Mouse (Mus musculus): Measurements from ENCODE around the gene Adh6b. TPM values are rescaled to one million over a fixed set of nuclear protein-coding genes. Genes with fewer than 3 reads are reported as not detected.

The Adh6b gene
- polyA plus RNA-seq, 1 experiment from 2014 or later = 0.17 TPM

GRCm38 (mm10) chr3:138325001-138325400, 16.6 kb upstream of the Adh6b start:
- 93% methylated on average over 17 of the region's 17 CpGs for WGBS
- ATAC-seq = no peak
- Histone ChIP-seq H3K27ac (no peak overlapping the region), H3K9ac (replicated peaks) (no peak overlapping the region), H3K27me3 (no peaks in the 10 kb centered on the region), H3K4me2 (replicated peaks) (no peak overlapping the region), H3K9me3 (no peaks in the 10 kb centered on the region; the same call in 1 of the 2 replicates), H3K4me1 (replicated peaks) (no peaks in the 10 kb centered on the region), H3K4me3 (replicated peaks) (no peak overlapping the region), H3K36me3 (no peaks in the 10 kb centered on the region)

- no peaks in the 10 kb centered on the region for H3K27me3 ChIP-seq
- no peak for ATAC-seq
- 92% methylated on average over 6 of the region's 6 CpGs for WGBS
Measured at GRCm38 (mm10) chr3:138325466-138325865, 16.1 kb upstream of the Adh6b start.

DNA sequence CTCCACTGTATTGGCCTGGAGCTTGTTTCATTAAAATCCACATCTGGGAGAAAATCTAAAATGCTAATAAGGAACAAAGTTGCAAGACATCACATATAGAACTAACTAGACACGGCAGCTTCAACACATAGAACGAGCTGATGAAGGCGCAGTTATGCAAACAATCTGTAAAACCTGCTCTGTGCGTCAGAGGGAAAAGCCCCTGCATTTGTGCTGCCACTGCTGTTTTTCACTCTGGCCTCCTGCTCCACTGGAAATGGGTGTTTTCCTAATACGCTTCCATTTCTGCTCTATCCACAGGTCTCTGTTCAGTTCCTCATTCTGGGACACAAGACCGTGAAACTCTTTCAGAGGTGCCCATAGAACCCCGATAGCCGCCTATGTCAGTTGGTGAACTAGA, 7.7 kb upstream of the Adh6b start:
- no peak for ATAC-seq
- no peak overlapping the region for H3K4me2 ChIP-seq (replicated peaks)
- H3K9ac ChIP-seq (replicated peaks) = no peak overlapping the region
- no peaks in the 10 kb centered on the region for H3K9me3 ChIP-seq
- no peaks in the 10 kb centered on the region for H3K27me3 ChIP-seq
- H3K4me1 ChIP-seq (replicated peaks) = no peaks in the 10 kb centered on the region
- 91% methylated on average over 8 of the region's 8 CpGs for WGBS
- no peak overlapping the region for H3K27ac ChIP-seq
- H3K36me3 ChIP-seq = no peaks in the 10 kb centered on the region
- H3K4me3 ChIP-seq (replicated peaks) = no peak overlapping the region

More at GRCm38 (mm10) chr3:138325466-138325865, 16.1 kb upstream of the Adh6b start:
- Histone ChIP-seq H3K4me3 (replicated peaks) (no peak overlapping the region), H3K4me2 (replicated peaks) (no peak overlapping the region), H3K27ac (no peak overlapping the region), H3K36me3 (no peaks in the 10 kb centered on the region), H3K9ac (replicated peaks) (no peak overlapping the region), H3K4me1 (replicated peaks) (no peaks in the 10 kb centered on the region), H3K9me3 (no peaks in the 10 kb centered on the region; the same call in 1 of the 2 replicates)

DNA sequence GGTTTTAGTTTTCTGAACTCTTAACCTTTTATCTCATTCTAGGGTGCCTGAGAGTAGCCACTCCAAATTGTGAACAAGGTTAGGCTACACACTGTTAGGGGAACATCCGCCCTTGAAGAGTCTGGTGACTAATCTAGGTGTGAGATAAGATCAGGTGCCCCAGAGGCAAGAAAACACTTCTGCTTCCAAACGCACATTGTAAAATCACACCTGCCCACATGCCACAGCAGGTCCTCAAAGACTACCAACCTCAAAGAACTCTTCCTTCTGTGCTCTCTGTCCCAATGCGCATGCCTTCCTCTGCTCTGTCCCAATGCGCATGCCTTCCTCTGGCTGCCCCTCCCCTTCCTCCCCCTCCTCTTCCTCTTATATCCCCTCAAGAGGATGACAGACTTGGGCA, 7.3 kb upstream of the Adh6b start:
- no peak overlapping the region for H3K4me2 ChIP-seq (replicated peaks)
- H3K9ac ChIP-seq (replicated peaks) = no peak overlapping the region
- H3K27me3 ChIP-seq = no peaks in the 10 kb centered on the region
- no peaks in the 10 kb centered on the region for H3K4me1 ChIP-seq (replicated peaks)
- no peak overlapping the region for H3K4me3 ChIP-seq (replicated peaks)
- whole genome bisulfite sequencing = 86% methylated on average over 4 of the region's 4 CpGs
- no peak for ATAC-seq
- no peak overlapping the region for H3K27ac ChIP-seq
- H3K36me3 ChIP-seq = no peaks in the 10 kb centered on the region
- H3K9me3 ChIP-seq = no peaks in the 10 kb centered on the region

GRCm38 (mm10) chr3:138335566-138335965, 6.0 kb upstream of the Adh6b start:
- no peak for ATAC-seq
- Histone ChIP-seq H3K36me3 (no peaks in the 10 kb centered on the region), H3K9me3 (no peaks in the 10 kb centered on the region), H3K27ac (no peak overlapping the region), H3K4me2 (replicated peaks) (no peak overlapping the region), H3K27me3 (no peaks in the 10 kb centered on the region), H3K4me1 (replicated peaks) (no peaks in the 10 kb centered on the region), H3K9ac (replicated peaks) (no peak overlapping the region), H3K4me3 (replicated peaks) (no peak overlapping the region)
- WGBS = 92% methylated on average over 1 of the region's 1 CpGs

DNA sequence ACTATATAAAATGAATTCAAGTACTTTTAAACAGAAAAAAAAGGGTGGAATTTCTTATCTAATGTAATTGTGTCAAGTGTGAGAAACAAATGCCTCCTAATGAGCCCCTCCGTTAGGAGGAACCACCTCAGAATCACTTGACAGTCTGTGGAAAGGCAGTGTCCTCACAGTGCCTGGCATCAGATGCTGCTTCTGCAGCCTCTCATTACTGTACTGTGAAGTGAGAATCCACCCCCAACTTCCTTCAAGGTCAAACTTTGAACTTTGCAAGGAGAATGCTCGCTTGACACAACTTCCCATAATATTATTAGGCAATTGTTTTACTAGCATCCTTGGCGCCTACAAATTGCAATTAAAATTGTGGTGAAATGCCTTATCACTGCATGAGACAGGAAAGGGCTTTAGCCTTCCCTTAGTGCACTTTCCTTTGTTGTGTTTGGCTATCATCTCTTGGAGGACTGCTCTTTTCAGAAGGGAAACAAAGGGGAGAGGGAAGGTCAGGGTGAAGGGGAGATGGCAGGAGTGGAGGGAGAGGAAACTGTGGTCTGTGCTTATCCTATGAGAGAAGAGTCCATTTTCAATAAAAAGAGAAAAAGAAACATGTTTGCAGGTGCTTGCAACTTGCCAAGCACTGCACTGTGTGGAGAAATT, 5.3 kb upstream of the Adh6b start:
- ATAC-seq = no peak
- no peaks in the 10 kb centered on the region for H3K27me3 ChIP-seq
- H3K9ac ChIP-seq (replicated peaks) = no peak overlapping the region
- no peak overlapping the region for H3K27ac ChIP-seq
- no peaks in the 10 kb centered on the region for H3K36me3 ChIP-seq
- no peak overlapping the region for H3K4me2 ChIP-seq (replicated peaks)
- WGBS = 79% methylated on average over 3 of the region's 3 CpGs
- no peaks in the 10 kb centered on the region for H3K4me1 ChIP-seq (replicated peaks)
- no peaks in the 10 kb centered on the region for H3K9me3 ChIP-seq
- no peak overlapping the region for H3K4me3 ChIP-seq (replicated peaks)

GRCm38 (mm10) chr3:138347041-138347440, 5.5 kb downstream of the Adh6b start:
- Histone ChIP-seq H3K9ac (replicated peaks) (no peak overlapping the region), H3K9me3 (no peaks in the 10 kb centered on the region), H3K36me3 (no peaks in the 10 kb centered on the region), H3K27me3 (no peaks in the 10 kb centered on the region), H3K4me2 (replicated peaks) (no peak overlapping the region), H3K4me1 (replicated peaks) (no peaks in the 10 kb centered on the region), H3K27ac (no peak overlapping the region), H3K4me3 (replicated peaks) (no peak overlapping the region)
- 70% methylated on average over 3 of the region's 3 CpGs for WGBS
- ATAC-seq = no peak

DNA sequence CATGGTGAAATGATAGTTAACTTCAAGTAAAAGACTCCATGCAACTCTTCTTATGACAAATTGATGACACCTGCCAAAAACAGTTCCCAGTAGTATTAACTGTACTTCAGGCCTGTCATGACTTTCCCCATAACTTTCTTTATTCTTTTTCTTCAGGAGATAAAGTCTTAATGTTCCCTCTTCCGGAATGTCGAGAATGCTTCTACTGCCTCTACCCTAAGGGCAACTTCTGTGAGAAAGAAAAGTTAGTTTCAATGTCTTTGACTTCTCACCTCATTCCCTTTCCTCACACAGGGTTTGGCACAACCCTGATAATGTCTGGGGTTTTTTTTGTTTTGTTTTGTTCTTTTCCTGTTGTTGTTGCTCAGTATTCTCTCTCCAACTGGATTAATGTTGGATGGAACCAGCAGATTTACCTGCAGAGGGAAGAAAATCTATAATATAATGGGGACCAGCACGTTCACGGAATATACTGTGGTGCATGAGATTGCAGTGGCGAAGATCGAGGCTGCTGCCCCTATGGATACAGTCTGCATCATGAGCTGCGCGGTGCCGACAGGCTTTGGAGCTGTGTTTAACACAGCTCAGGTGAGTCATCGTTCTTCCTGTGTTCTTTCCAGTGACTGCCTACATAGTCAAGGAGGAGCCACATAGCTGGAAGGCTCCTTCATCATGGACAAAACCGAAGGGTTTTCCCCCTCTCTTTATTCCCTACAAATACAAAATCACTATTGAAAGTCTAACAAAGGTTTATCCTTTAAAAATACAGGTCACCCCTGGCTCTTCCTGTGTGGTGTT, 10.6 kb downstream of the Adh6b start:
- Histone ChIP-seq H3K27me3 (no peaks in the 10 kb centered on the region), H3K9me3 (no peaks in the 10 kb centered on the region), H3K36me3 (no peaks in the 10 kb centered on the region), H3K4me1 (replicated peaks) (no peaks in the 10 kb centered on the region), H3K4me2 (replicated peaks) (no peak overlapping the region), H3K27ac (no peak overlapping the region), H3K9ac (replicated peaks) (no peak overlapping the region), H3K4me3 (replicated peaks) (no peak overlapping the region)
- ATAC-seq = no peak
- 95% methylated on average over 11 of the region's 11 CpGs for WGBS

GRCm38 (mm10) chr3:138358856-138359255, 17.3 kb downstream of the Adh6b start:
- H3K4me2 ChIP-seq (replicated peaks) = no peak overlapping the region
- H3K27me3 ChIP-seq = no peaks in the 10 kb centered on the region
- no peaks in the 10 kb centered on the region for H3K9me3 ChIP-seq
- H3K27ac ChIP-seq = no peak overlapping the region
- ATAC-seq = no peak
- WGBS = 91% methylated on average over 7 of the region's 7 CpGs
- H3K4me1 ChIP-seq (replicated peaks) = no peaks in the 10 kb centered on the region
- H3K36me3 ChIP-seq = no peaks in the 10 kb centered on the region
- H3K4me3 ChIP-seq (replicated peaks) = no peak overlapping the region
- no peak overlapping the region for H3K9ac ChIP-seq (replicated peaks)

GRCm38 (mm10) chr3:138360721-138361120, 19.1 kb downstream of the Adh6b start:
- H3K9me3 ChIP-seq = no peaks in the 10 kb centered on the region
- no peaks in the 10 kb centered on the region for H3K36me3 ChIP-seq
- ATAC-seq = no peak
- no peak overlapping the region for H3K4me2 ChIP-seq (replicated peaks)
- no peaks in the 10 kb centered on the region for H3K4me1 ChIP-seq (replicated peaks)
- H3K27me3 ChIP-seq = no peaks in the 10 kb centered on the region
- WGBS = 83% methylated on average over 4 of the region's 4 CpGs
- no peak overlapping the region for H3K27ac ChIP-seq
- no peak overlapping the region for H3K9ac ChIP-seq (replicated peaks)
- H3K4me3 ChIP-seq (replicated peaks) = no peak overlapping the region

- H3K27me3 ChIP-seq = no peaks in the 10 kb centered on the region
- no peak overlapping the region for H3K9ac ChIP-seq (replicated peaks)
- H3K27ac ChIP-seq = no peak overlapping the region
- 62% methylated on average over 2 of the region's 2 CpGs for WGBS
- H3K4me3 ChIP-seq (replicated peaks) = no peak overlapping the region
- H3K4me1 ChIP-seq (replicated peaks) = no peaks in the 10 kb centered on the region
- no peaks in the 10 kb centered on the region for H3K9me3 ChIP-seq
- ATAC-seq = no peak
- H3K4me2 ChIP-seq (replicated peaks) = no peak overlapping the region
- no peaks in the 10 kb centered on the region for H3K36me3 ChIP-seq
Measured at GRCm38 (mm10) chr3:138362920-138363319, 21.3 kb downstream of the Adh6b start.

DNA sequence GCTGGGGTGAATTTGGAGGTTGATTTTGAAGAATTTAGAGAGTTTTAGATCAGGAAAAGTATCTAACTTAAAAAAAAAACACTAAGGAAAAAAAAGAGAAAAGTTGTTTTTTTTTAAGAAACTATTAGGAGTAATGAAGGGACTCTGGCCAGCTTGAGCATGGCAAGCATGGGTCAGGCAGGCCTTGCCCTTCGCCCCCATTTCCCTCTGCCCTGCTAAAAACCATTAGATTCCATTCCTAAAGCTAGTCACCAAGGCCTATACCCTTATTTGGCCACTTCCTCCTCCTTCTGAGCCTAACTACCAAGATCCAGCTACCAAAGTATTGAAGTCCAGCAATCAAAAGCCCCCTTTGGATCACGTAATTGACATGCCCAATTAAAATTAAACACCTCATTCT, 24.6 kb downstream of the Adh6b start:
- H3K27ac ChIP-seq = no peak overlapping the region
- 76% methylated on average over 2 of the region's 2 CpGs for WGBS
- H3K9ac ChIP-seq (replicated peaks) = no peak overlapping the region
- no peak overlapping the region for H3K4me2 ChIP-seq (replicated peaks)
- no peaks in the 10 kb centered on the region for H3K4me1 ChIP-seq (replicated peaks)
- no peaks in the 10 kb centered on the region for H3K36me3 ChIP-seq
- no peaks in the 10 kb centered on the region for H3K27me3 ChIP-seq
- no peak for ATAC-seq
- H3K4me3 ChIP-seq (replicated peaks) = no peak overlapping the region
- H3K9me3 ChIP-seq = no peaks in the 10 kb centered on the region
